Mouse (Mus musculus): ENCODE data around the gene Wnt10a. TPM values are rescaled to one million over a fixed set of nuclear protein-coding genes. Genes with fewer than 3 reads are reported as not detected.

The Wnt10a gene
- polyA plus RNA-seq (2014; fragmentation: Nextera tagmentation; extraction: Ambion mirVana): not detected in 2 replicates

- 2% methylated on average over 11 of the region's 11 CpGs for WGBS (ENCODE audit: insufficient replicate concordance)
- Histone ChIP-seq H3K9me3 (replicated peaks; ENCODE audit: control insufficient read depth, low read length) (no peaks in the 10 kb centered on the region), H3K4me2 (peak within 1 kb of the TSS; percentile 41), H3K9ac (ENCODE audit: low read depth, low read length) (no peak within 1 kb of the TSS), H3K4me1 (ENCODE audit: control insufficient read depth, insufficient read depth, low read length) (peaks cover 14% of the 10 kb centered on the region; the same call in 1 of the 2 replicates), H3K27ac (ENCODE audit: low read depth, low read length) (no peak within 1 kb of the TSS), H3K27me3 (ENCODE audit: control insufficient read depth, insufficient read depth, low read length) (peaks cover 100% of the 10 kb centered on the region), H3K36me3 (ENCODE audit: control insufficient read depth, insufficient read depth, low read length) (no peaks in the 10 kb centered on the region), H3K4me3 (ENCODE audit: low read depth, low read length) (peak within 1 kb of the TSS; percentile 10)
- no peak for ATAC-seq (replicated peaks; ENCODE audit: insufficient number of reproducible peaks, low FRiP score, low TSS enrichment)
Measured at GRCm38 (mm10) chr1:74791249-74791648, at the start of gene Wnt10a. Gene Wnt10a, plus strand, starts transcription at chr1:74791516.

- no peaks in the 10 kb centered on the region for H3K36me3 ChIP-seq (ENCODE audit: control insufficient read depth, insufficient read depth, low read length)
- no peak overlapping the region for H3K27ac ChIP-seq (ENCODE audit: low read depth, low read length)
- H3K4me2 ChIP-seq: no peak overlapping the region
- no peak for ATAC-seq (replicated peaks; ENCODE audit: insufficient number of reproducible peaks, low FRiP score, low TSS enrichment)
- H3K4me1 ChIP-seq (ENCODE audit: control insufficient read depth, insufficient read depth, low read length): peaks cover 14% of the 10 kb centered on the region
- no peak overlapping the region for H3K9ac ChIP-seq (ENCODE audit: low read depth, low read length)
- H3K4me3 ChIP-seq (ENCODE audit: low read depth, low read length): no peak overlapping the region
- H3K27me3 ChIP-seq (ENCODE audit: control insufficient read depth, insufficient read depth, low read length): peaks cover 11% of the 10 kb centered on the region
- 48% methylated on average over 5 of the region's 5 CpGs for WGBS (ENCODE audit: insufficient replicate concordance)
- no peaks in the 10 kb centered on the region for H3K9me3 ChIP-seq (replicated peaks; ENCODE audit: control insufficient read depth, low read length)
Measured at GRCm38 (mm10) chr1:74747335-74747734, 44.0 kb upstream of the Wnt10a start.

- no peaks in the 10 kb centered on the region for H3K9me3 ChIP-seq (replicated peaks; ENCODE audit: control insufficient read depth, low read length)
- H3K27ac ChIP-seq (ENCODE audit: low read depth, low read length): peak within 1 kb of the TSS; percentile 85
- 9% methylated on average over 30 of the region's 30 CpGs for WGBS (ENCODE audit: insufficient replicate concordance)
- ATAC-seq (replicated peaks; ENCODE audit: insufficient number of reproducible peaks, low FRiP score, low TSS enrichment): 0 out of 2 replicates have a peak, but pooled peaks have one; percentile 39
- peak within 1 kb of the TSS; percentile 65 for H3K9ac ChIP-seq (ENCODE audit: low read depth, low read length)
- H3K36me3 ChIP-seq (ENCODE audit: control insufficient read depth, insufficient read depth, low read length): no peaks in the 10 kb centered on the region
- peaks cover 14% of the 10 kb centered on the region for H3K4me1 ChIP-seq (ENCODE audit: control insufficient read depth, insufficient read depth, low read length)
- H3K27me3 ChIP-seq (ENCODE audit: control insufficient read depth, insufficient read depth, low read length): peaks cover 11% of the 10 kb centered on the region
- H3K4me2 ChIP-seq: peak within 1 kb of the TSS; percentile 67
- H3K4me3 ChIP-seq (ENCODE audit: low read depth, low read length): peak within 1 kb of the TSS; percentile 43
Measured at GRCm38 (mm10) chr1:74748643-74749271, 42.6 kb upstream of the Wnt10a start, which contains the start of gene Prkag3. Gene Prkag3, minus strand, starts transcription at chr1:74749221.

GRCm38 (mm10) chr1:74749301-74749700 is 42.0 kb upstream of the Wnt10a start:
- Histone ChIP-seq H3K27ac (ENCODE audit: low read depth, low read length) (peak overlapping the region; percentile 85), H3K9me3 (replicated peaks; ENCODE audit: control insufficient read depth, low read length) (no peaks in the 10 kb centered on the region), H3K36me3 (ENCODE audit: control insufficient read depth, insufficient read depth, low read length) (no peaks in the 10 kb centered on the region), H3K4me1 (ENCODE audit: control insufficient read depth, insufficient read depth, low read length) (peaks cover 14% of the 10 kb centered on the region), H3K4me2 (peak overlapping the region; percentile 67), H3K27me3 (ENCODE audit: control insufficient read depth, insufficient read depth, low read length) (peaks cover 11% of the 10 kb centered on the region), H3K9ac (ENCODE audit: low read depth, low read length) (peak overlapping the region; percentile 65), H3K4me3 (ENCODE audit: low read depth, low read length) (peak overlapping the region; percentile 43)
- 37% methylated on average over 7 of the region's 7 CpGs for WGBS (ENCODE audit: insufficient replicate concordance)
- peak; percentile 70; the same call in 1 of the 2 replicates for ATAC-seq (replicated peaks; ENCODE audit: insufficient number of reproducible peaks, low FRiP score, low TSS enrichment)

- no peaks in the 10 kb centered on the region for H3K9me3 ChIP-seq (replicated peaks; ENCODE audit: control insufficient read depth, low read length)
- ATAC-seq (replicated peaks; ENCODE audit: insufficient number of reproducible peaks, low FRiP score, low TSS enrichment): no peak
- peaks cover 14% of the 10 kb centered on the region for H3K4me1 ChIP-seq (ENCODE audit: control insufficient read depth, insufficient read depth, low read length)
- peaks cover 11% of the 10 kb centered on the region for H3K27me3 ChIP-seq (ENCODE audit: control insufficient read depth, insufficient read depth, low read length)
- no peaks in the 10 kb centered on the region for H3K36me3 ChIP-seq (ENCODE audit: control insufficient read depth, insufficient read depth, low read length)
- 80% methylated on average over 4 of the region's 4 CpGs for WGBS (ENCODE audit: insufficient replicate concordance)
- no peak overlapping the region for H3K4me3 ChIP-seq (ENCODE audit: low read depth, low read length)
- H3K9ac ChIP-seq (ENCODE audit: low read depth, low read length): no peak overlapping the region
- H3K4me2 ChIP-seq: no peak overlapping the region
- no peak overlapping the region for H3K27ac ChIP-seq (ENCODE audit: low read depth, low read length)
Measured at GRCm38 (mm10) chr1:74750683-74751082, 40.6 kb upstream of the Wnt10a start.

GRCm38 (mm10) chr1:74752150-74752549 is 39.2 kb upstream of the Wnt10a start:
- Histone ChIP-seq H3K9me3 (replicated peaks; ENCODE audit: control insufficient read depth, low read length) (no peaks in the 10 kb centered on the region), H3K36me3 (ENCODE audit: control insufficient read depth, insufficient read depth, low read length) (no peaks in the 10 kb centered on the region), H3K4me3 (ENCODE audit: low read depth, low read length) (no peak overlapping the region), H3K4me1 (ENCODE audit: control insufficient read depth, insufficient read depth, low read length) (peaks cover 14% of the 10 kb centered on the region), H3K9ac (ENCODE audit: low read depth, low read length) (no peak overlapping the region), H3K27me3 (ENCODE audit: control insufficient read depth, insufficient read depth, low read length) (peaks cover 10% of the 10 kb centered on the region), H3K27ac (ENCODE audit: low read depth, low read length) (no peak overlapping the region), H3K4me2 (no peak overlapping the region)
- 73% methylated on average over 8 of the region's 8 CpGs for WGBS (ENCODE audit: insufficient replicate concordance)
- no peak for ATAC-seq (replicated peaks; ENCODE audit: insufficient number of reproducible peaks, low FRiP score, low TSS enrichment)

- 92% methylated on average over 3 of the region's 3 CpGs for WGBS (ENCODE audit: insufficient replicate concordance)
- Histone ChIP-seq H3K4me2 (no peak overlapping the region), H3K4me1 (ENCODE audit: control insufficient read depth, insufficient read depth, low read length) (peaks cover 14% of the 10 kb centered on the region), H3K9ac (ENCODE audit: low read depth, low read length) (no peak overlapping the region), H3K4me3 (ENCODE audit: low read depth, low read length) (no peak overlapping the region), H3K27ac (ENCODE audit: low read depth, low read length) (no peak overlapping the region), H3K9me3 (replicated peaks; ENCODE audit: control insufficient read depth, low read length) (no peaks in the 10 kb centered on the region), H3K36me3 (ENCODE audit: control insufficient read depth, insufficient read depth, low read length) (no peaks in the 10 kb centered on the region), H3K27me3 (ENCODE audit: control insufficient read depth, insufficient read depth, low read length) (peaks cover 4% of the 10 kb centered on the region; the same call in 1 of the 2 replicates)
- ATAC-seq (replicated peaks; ENCODE audit: insufficient number of reproducible peaks, low FRiP score, low TSS enrichment): no peak
Measured at GRCm38 (mm10) chr1:74752833-74753232, 38.5 kb upstream of the Wnt10a start.

GRCm38 (mm10) chr1:74753266-74753974 is 37.9 kb upstream of the Wnt10a start:
- H3K36me3 ChIP-seq (ENCODE audit: control insufficient read depth, insufficient read depth, low read length): no peaks in the 10 kb centered on the region
- H3K4me2 ChIP-seq: no peak overlapping the region
- H3K9ac ChIP-seq (ENCODE audit: low read depth, low read length): no peak overlapping the region
- H3K27me3 ChIP-seq (ENCODE audit: control insufficient read depth, insufficient read depth, low read length): peaks cover 2% of the 10 kb centered on the region; the same call in 1 of the 2 replicates
- peaks cover 12% of the 10 kb centered on the region for H3K4me1 ChIP-seq (ENCODE audit: control insufficient read depth, insufficient read depth, low read length)
- no peaks in the 10 kb centered on the region for H3K9me3 ChIP-seq (replicated peaks; ENCODE audit: control insufficient read depth, low read length)
- H3K27ac ChIP-seq (ENCODE audit: low read depth, low read length): no peak overlapping the region
- no peak for ATAC-seq (replicated peaks; ENCODE audit: insufficient number of reproducible peaks, low FRiP score, low TSS enrichment)
- no peak overlapping the region for H3K4me3 ChIP-seq (ENCODE audit: low read depth, low read length)
- WGBS (ENCODE audit: insufficient replicate concordance): 77% methylated on average over 8 of the region's 8 CpGs
